Mouse (Mus musculus) olfactory bulb, adult 2 months (tissue): ENCODE data around the gene Nhs.

Experiments
- CTCF ChIP-seq: fragments of 200-500 bp; IDR thresholded peaks from 2 replicates; pipeline ENCODE4 v1.5.1; 2012; ENCODE audit warnings: low read depth, mild to moderate bottlenecking, low read length, moderate library complexity; ENCODE audit not compliant: insufficient read depth
- POLR2A ChIP-seq: fragments of 200-500 bp; IDR thresholded peaks from 2 replicates; pipeline ENCODE4 v1.6.1; 2012; ENCODE audit warnings: mild to moderate bottlenecking, low read depth, low read length, moderate library complexity; ENCODE audit not compliant: insufficient read depth

- TF ChIP-seq CTCF = no peak
- no peak for TF ChIP-seq POLR2A
Measured at GRCm38 (mm10) chrX:161984961-161985360, 174.6 kb downstream of the Nhs start.
